Mouse (Mus musculus) adrenal gland, adult (tissue): ENCODE measurements at regions not wholly inside any gene's neighbourhood (a gene's known extent, or its start where the extent isn't known, plus 50 kb on each side); places are given as distances from the start of the nearest gene placed in this dataset.
A peak's percentile ranks its signal among the peaks of the same experiment; 100 is the strongest.
"Not testable (repeated sequence)": the region's sequence is repeated elsewhere in the genome, so short reads cannot be mapped to it uniquely, and the experiment has no call there.

Source experiments
- DNase-seq, 2 experiments: peaks; one replicate each; pipeline ENCODE4 v3.0.0; 2022 to 2023; ENCODE audit warnings: low spot score in 1 of 2; ENCODE audit not compliant: inconsistent age in 2 of 2

- no peak for DNase-seq
Observed at GRCm38 (mm10) chr16:50009046-50009445, 208.7 kb downstream of the Cd47 start.

GRCm38 (mm10) chr16:50009542-50009941 lies 209.2 kb downstream of the Cd47 start:
- DNase-seq = peak; percentile 80 to 95

- no peak for DNase-seq
Observed at GRCm38 (mm10) chr16:50010074-50010473, 209.7 kb downstream of the Cd47 start.

GRCm38 (mm10) chr16:50010532-50010971 lies 210.2 kb downstream of the Cd47 start:
- peak; percentile 75 to 94 for DNase-seq

- no peak for DNase-seq
Observed at GRCm38 (mm10) chr16:50023885-50024284, 223.6 kb downstream of the Cd47 start.

GRCm38 (mm10) chr16:50026100-50026884 lies 226.0 kb downstream of the Cd47 start:
- DNase-seq = no peak

- peak in 1 of 2 experiments; percentile 67 for DNase-seq
Observed at GRCm38 (mm10) chr16:50027189-50027588, 226.9 kb downstream of the Cd47 start.

- DNase-seq = no peak
Observed at GRCm38 (mm10) chr16:50029711-50030110, 229.4 kb downstream of the Cd47 start.

- not testable (repeated sequence) for DNase-seq
Observed at GRCm38 (mm10) chr16:50030355-50030754, 230.0 kb downstream of the Cd47 start.

- DNase-seq = no peak
Observed at GRCm38 (mm10) chr16:50030905-50031369, 230.6 kb downstream of the Cd47 start.

- no peak for DNase-seq
Observed at GRCm38 (mm10) chr16:50032798-50033197, 232.5 kb downstream of the Cd47 start.

- DNase-seq = peak in 1 of 2 experiments; percentile 52
Observed at GRCm38 (mm10) chr16:50036296-50036734, 236.0 kb downstream of the Cd47 start.

- DNase-seq = no peak
Observed at GRCm38 (mm10) chr16:50044103-50044502, 243.8 kb downstream of the Cd47 start.

- DNase-seq = peak; percentile 52 to 88
Observed at GRCm38 (mm10) chr16:50045552-50046547, 245.5 kb downstream of the Cd47 start.

GRCm38 (mm10) chr16:50063540-50063939 lies 263.2 kb downstream of the Cd47 start:
- DNase-seq = no peak

GRCm38 (mm10) chr16:50065336-50066082 lies 265.2 kb downstream of the Cd47 start:
- DNase-seq = no peak

GRCm38 (mm10) chr16:50069033-50069432 lies 268.7 kb downstream of the Cd47 start:
- DNase-seq = no peak

- DNase-seq = no peak
Observed at GRCm38 (mm10) chr16:50070728-50071127, 270.4 kb downstream of the Cd47 start.

GRCm38 (mm10) chr16:50072853-50073360 lies 272.6 kb downstream of the Cd47 start:
- no peak for DNase-seq

- DNase-seq = peak; percentile 4 to 48
Observed at GRCm38 (mm10) chr16:50073979-50074378, 273.6 kb downstream of the Cd47 start.
